Mouse (Mus musculus): ENCODE measurements around the gene H1f0. TPM values are rescaled to one million over a fixed set of nuclear protein-coding genes. Genes with fewer than 3 reads are reported as not detected.

H1f0 gene
- polyA plus RNA-seq, 1 experiment = 92.0 TPM

- no peak for TF ChIP-seq CTCF (IDR thresholded peaks at IDR 0.05; ENCODE audit: insufficient read depth, low read length)
- no peak for TF ChIP-seq POLR2A (IDR thresholded peaks at IDR 0.05; ENCODE audit: borderline replicate concordance, extremely low read depth, low read depth, low read length)
- 34% methylated on average over 4 of the region's 4 CpGs for WGBS
- DNase-seq = no peak
- Histone ChIP-seq H3K4me3 (replicated peaks; ENCODE audit: extremely low read depth, low read depth, low read length) (no peak overlapping the region), H3K4me1 (ENCODE audit: control insufficient read depth, insufficient read depth, low read length) (no peaks in the 10 kb centered on the region)
These were observed 10.1 kb upstream of the H1f0 start for GRCm38 (mm10) chr15:79018191-79018590.

GRCm38 (mm10) chr15:79018886-79019285 lies 9.4 kb upstream of the H1f0 start:
- no peaks in the 10 kb centered on the region for H3K4me1 ChIP-seq (ENCODE audit: control insufficient read depth, insufficient read depth, low read length)
- DNase-seq = no peak
- TF ChIP-seq POLR2A (IDR thresholded peaks at IDR 0.05; ENCODE audit: borderline replicate concordance, extremely low read depth, low read depth, low read length) (no peak), CTCF (IDR thresholded peaks at IDR 0.05; ENCODE audit: insufficient read depth, low read length) (no peak)
- no peak overlapping the region for H3K4me3 ChIP-seq (replicated peaks; ENCODE audit: extremely low read depth, low read depth, low read length)
- 64% methylated on average over 3 of the region's 3 CpGs for WGBS

DNA sequence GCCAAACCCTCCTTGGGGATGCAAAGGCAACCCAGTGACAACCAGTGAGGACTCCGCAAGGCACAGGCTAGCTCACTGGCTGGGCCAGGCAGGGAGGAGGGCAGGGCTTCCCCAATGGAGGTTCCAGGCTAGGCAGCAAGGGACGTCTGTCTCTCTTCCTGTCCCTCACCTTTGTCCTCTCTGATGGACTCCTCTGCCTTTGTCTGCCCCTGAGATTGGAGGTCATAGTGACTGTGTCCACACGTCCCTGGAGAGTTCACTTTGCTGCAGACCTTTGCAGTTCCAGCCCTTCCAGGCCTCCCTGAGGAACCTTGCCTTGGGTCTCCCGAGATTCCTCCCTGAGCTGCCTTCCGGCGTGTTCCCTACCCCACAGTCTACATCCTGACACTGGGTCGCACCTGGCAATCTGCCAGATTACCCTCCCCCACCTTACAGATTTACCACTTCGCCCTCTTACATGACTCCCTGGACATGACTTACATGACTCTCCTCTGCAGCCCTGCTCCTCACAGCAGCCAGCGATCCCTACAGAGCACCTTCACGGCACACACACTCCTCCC lies 5.5 kb upstream of the H1f0 start:
- Histone ChIP-seq H3K4me1 (ENCODE audit: control insufficient read depth, insufficient read depth, low read length) (peaks cover 5% of the 10 kb centered on the region; the same call in 1 of the 2 replicates), H3K4me3 (replicated peaks; ENCODE audit: extremely low read depth, low read depth, low read length) (no peak overlapping the region)
- TF ChIP-seq CTCF (IDR thresholded peaks at IDR 0.05; ENCODE audit: insufficient read depth, low read length) = no peak
- no peak for TF ChIP-seq POLR2A (IDR thresholded peaks at IDR 0.05; ENCODE audit: borderline replicate concordance, extremely low read depth, low read depth, low read length)
- 54% methylated on average over 10 of the region's 10 CpGs for WGBS
- no peak for DNase-seq

- Histone ChIP-seq H3K4me1 (ENCODE audit: control insufficient read depth, insufficient read depth, low read length) (peaks cover 5% of the 10 kb centered on the region; the same call in 1 of the 2 replicates), H3K4me3 (replicated peaks; ENCODE audit: extremely low read depth, low read depth, low read length) (no peak overlapping the region)
- TF ChIP-seq CTCF (IDR thresholded peaks at IDR 0.05; ENCODE audit: insufficient read depth, low read length) (no peak), POLR2A (IDR thresholded peaks at IDR 0.05; ENCODE audit: borderline replicate concordance, extremely low read depth, low read depth, low read length) (no peak)
- DNase-seq = no peak
- WGBS = 81% methylated on average over 1 of the region's 1 CpGs
These were observed 4.9 kb upstream of the H1f0 start for GRCm38 (mm10) chr15:79023366-79023765.

DNA sequence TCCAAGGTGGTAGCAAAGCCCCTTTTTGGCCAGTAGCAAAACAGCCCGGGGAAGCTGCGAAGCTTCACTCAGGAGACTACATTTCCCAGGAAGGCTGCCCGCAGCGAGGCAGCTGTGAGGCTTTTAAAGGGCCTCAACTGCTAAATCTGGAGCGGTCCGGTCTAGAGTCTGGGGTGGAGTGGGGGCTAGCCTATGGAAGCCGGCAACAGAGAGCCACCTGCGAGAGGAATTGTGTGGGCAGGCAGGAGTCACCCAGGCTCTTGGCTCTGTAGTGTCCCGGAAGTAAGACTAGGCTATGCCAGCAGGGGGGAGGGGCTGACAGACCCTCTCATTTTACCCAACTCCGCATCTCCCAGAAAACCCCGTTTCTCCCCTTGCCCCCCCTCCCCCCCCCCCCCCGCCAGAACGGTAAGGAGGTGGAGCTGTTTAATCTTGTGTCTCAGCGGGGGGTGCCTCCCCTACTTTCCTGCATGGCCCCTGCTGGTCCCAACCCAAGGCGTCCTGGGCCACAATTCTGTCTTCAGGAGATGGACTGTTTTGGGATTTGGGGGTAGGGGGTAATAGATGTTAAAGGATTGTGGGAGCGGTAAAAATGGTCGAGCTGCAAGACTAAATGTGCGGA lies 2.5 kb upstream of the H1f0 start:
- peaks cover 15% of the 10 kb centered on the region for H3K4me1 ChIP-seq (ENCODE audit: control insufficient read depth, insufficient read depth, low read length)
- TF ChIP-seq CTCF (IDR thresholded peaks at IDR 0.05; ENCODE audit: insufficient read depth, low read length) (no peak), POLR2A (IDR thresholded peaks at IDR 0.05; ENCODE audit: borderline replicate concordance, extremely low read depth, low read depth, low read length) (no peak)
- no peak for DNase-seq
- H3K4me3 ChIP-seq (replicated peaks; ENCODE audit: extremely low read depth, low read depth, low read length) = no peak overlapping the region
- WGBS = 20% methylated on average over 18 of the region's 18 CpGs

GRCm38 (mm10) chr15:79026511-79027290 lies 1.5 kb upstream of the H1f0 start:
- TF ChIP-seq POLR2A (IDR thresholded peaks at IDR 0.05; ENCODE audit: borderline replicate concordance, extremely low read depth, low read depth, low read length) = no peak
- TF ChIP-seq CTCF (IDR thresholded peaks at IDR 0.05; ENCODE audit: insufficient read depth, low read length) = no peak
- Histone ChIP-seq H3K4me1 (ENCODE audit: control insufficient read depth, insufficient read depth, low read length) (peaks cover 17% of the 10 kb centered on the region), H3K4me3 (replicated peaks; ENCODE audit: extremely low read depth, low read depth, low read length) (no peak overlapping the region)
- 57% methylated on average over 14 of the region's 14 CpGs for WGBS
- no peak for DNase-seq

DNA sequence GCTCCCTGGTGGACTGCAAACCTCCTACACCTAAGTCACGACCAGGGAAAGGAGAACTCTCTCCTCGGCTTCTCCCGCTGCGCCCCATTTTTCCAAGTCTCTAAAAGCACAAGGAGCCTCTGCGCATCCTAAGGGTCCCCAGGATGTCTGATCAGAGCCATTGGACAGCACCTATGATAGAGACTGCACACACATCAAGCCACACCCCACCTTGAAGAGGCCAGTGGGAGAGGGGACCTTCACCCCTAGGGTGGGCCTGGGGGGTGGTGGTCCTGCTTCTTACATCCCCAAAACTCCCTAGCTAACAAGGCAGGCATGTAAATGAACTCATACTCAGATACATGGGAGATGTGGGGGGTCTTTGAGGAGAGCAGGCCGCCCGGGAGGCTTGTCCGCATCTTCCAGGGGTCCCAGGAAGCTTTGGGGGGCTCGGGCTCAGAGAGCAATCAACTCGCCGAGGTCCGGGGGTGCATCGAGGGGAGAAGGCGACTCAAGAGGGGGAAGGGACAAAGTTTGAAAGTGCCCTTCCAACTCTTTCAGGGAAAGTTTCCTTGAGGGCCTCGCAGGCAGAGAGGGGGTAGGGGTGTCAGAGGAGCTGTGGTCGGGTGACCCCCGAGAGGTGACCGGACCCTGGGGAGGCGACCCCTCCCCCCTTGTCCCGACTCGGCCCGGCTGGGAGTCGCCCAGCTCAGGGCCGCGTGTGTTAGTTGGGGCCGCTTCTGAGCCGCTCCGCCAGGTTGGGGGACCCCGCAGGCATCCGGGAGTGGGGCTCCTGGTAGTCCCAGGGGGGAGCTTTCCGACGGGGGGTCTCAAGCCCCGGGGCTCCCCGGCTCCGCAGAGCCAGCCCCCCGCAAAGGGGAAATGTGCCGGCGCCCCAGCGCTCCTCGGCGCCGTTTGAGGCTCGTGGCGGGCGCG lies 702 bp upstream of the H1f0 start:
- WGBS = 7% methylated on average over 46 of the region's 46 CpGs
- TF ChIP-seq POLR2A (IDR thresholded peaks at IDR 0.05; ENCODE audit: borderline replicate concordance, extremely low read depth, low read depth, low read length) = no peak
- TF ChIP-seq CTCF (IDR thresholded peaks at IDR 0.05; ENCODE audit: insufficient read depth, low read length) = no peak
- H3K4me3 ChIP-seq (replicated peaks; ENCODE audit: extremely low read depth, low read depth, low read length) = peak overlapping the region; percentile 81
- H3K4me1 ChIP-seq (ENCODE audit: control insufficient read depth, insufficient read depth, low read length) = peaks cover 17% of the 10 kb centered on the region
- no peak for DNase-seq

- DNase-seq = no peak
- TF ChIP-seq CTCF (IDR thresholded peaks at IDR 0.05; ENCODE audit: insufficient read depth, low read length) (no peak), POLR2A (IDR thresholded peaks at IDR 0.05; ENCODE audit: borderline replicate concordance, extremely low read depth, low read depth, low read length) (peak; percentile 26; the same call in 1 of the 2 replicates)
- WGBS = 10% methylated on average over 16 of the region's 16 CpGs
- Histone ChIP-seq H3K4me1 (ENCODE audit: control insufficient read depth, insufficient read depth, low read length) (peaks cover 17% of the 10 kb centered on the region), H3K4me3 (replicated peaks; ENCODE audit: extremely low read depth, low read depth, low read length) (peak overlapping the region; percentile 81)
These were observed 704 bp downstream of the H1f0 start for GRCm38 (mm10) chr15:79028823-79029484.

All from lung, adult 2 months (tissue).